Mouse (Mus musculus): ENCODE measurements around the gene Ptprb. TPM values are rescaled to one million over a fixed set of nuclear protein-coding genes. Genes with fewer than 3 reads are reported as not detected.

Gene Ptprb
- total RNA-seq (2022), result 10 to 100 TPM; 40.5 to 66.0 (median 57.0) TPM

GRCm38 (mm10) chr10:116275280-116275679 is at the start of gene Ptprb:
Gene Ptprb, plus strand, starts transcription at chr10:116275523.
- DNase-seq, result no peak

- DNase-seq, result no peak
Observed at GRCm38 (mm10) chr10:116235299-116235698, 40.0 kb upstream of the Ptprb start.

DNA sequence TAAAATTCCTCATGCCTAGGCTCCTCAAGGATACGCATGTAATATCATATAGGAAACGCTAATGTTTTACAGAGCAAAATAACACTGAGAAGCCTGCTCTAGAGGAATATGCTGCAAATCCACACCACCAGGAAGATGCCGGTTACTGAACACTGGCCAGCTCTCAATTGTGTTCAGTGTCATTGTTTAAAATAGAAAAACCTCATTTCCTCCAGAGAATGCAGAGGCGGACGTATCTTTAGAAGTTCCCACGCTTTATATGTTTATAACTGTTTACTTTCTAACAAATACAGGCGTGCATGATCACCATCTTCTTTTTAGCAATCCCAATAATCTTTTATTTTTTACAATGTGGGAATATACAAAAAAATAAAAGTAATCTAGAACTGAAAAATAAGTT is 33.1 kb upstream of the Ptprb start:
- DNase-seq, result no peak

DNA sequence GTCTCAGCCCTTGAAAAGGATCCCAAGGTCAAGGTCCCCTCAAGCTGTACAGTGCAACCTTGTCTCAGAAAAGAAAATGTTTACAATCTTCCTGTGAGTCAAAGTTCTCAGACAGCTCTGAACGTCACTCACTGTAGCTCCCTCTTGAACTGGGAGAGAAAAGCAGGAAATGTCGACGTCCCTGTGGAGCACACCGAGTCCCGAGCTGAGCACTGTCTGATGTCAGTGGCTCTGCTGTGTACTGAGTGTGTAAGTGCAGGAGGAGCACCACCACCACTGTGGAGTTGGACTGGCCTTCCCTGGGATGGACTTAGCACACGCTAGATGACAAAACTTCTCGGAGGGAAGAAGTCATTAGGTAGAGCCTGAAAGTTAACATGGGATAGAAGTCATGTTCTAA is 31.9 kb upstream of the Ptprb start:
- DNase-seq, result no peak

- DNase-seq, result no peak
Observed at GRCm38 (mm10) chr10:116245632-116246031, 29.7 kb upstream of the Ptprb start.

GRCm38 (mm10) chr10:116252668-116253067 is 22.7 kb upstream of the Ptprb start:
- DNase-seq, result no peak

GRCm38 (mm10) chr10:116253972-116254371 is 21.4 kb upstream of the Ptprb start:
- no peak for DNase-seq

- no peak for DNase-seq
Observed at GRCm38 (mm10) chr10:116259298-116259697, 16.0 kb upstream of the Ptprb start.

GRCm38 (mm10) chr10:116260658-116261433 is 14.5 kb upstream of the Ptprb start:
- peak; percentile 35 for DNase-seq

DNA sequence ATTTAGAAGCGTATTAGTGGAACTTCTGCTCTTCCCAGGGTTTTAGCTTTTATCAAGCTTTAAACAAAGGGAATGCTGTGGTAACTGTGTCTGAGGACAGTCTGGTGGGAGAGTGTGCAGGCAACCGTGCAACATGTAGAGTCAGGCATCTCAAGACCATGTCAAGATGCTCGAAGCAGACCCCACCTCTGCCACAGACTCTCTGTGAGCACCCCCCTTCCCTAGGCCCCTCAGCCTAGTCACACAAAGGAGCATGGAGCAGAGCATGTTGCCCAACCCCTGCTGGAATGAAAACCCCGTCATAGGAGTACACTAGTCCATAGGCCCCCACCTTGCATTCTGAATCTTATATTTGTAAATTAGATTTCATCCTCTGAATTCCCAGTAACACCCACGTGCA is 13.8 kb upstream of the Ptprb start:
- no peak for DNase-seq

GRCm38 (mm10) chr10:116264521-116264920 is 10.8 kb upstream of the Ptprb start:
- no peak for DNase-seq

DNA sequence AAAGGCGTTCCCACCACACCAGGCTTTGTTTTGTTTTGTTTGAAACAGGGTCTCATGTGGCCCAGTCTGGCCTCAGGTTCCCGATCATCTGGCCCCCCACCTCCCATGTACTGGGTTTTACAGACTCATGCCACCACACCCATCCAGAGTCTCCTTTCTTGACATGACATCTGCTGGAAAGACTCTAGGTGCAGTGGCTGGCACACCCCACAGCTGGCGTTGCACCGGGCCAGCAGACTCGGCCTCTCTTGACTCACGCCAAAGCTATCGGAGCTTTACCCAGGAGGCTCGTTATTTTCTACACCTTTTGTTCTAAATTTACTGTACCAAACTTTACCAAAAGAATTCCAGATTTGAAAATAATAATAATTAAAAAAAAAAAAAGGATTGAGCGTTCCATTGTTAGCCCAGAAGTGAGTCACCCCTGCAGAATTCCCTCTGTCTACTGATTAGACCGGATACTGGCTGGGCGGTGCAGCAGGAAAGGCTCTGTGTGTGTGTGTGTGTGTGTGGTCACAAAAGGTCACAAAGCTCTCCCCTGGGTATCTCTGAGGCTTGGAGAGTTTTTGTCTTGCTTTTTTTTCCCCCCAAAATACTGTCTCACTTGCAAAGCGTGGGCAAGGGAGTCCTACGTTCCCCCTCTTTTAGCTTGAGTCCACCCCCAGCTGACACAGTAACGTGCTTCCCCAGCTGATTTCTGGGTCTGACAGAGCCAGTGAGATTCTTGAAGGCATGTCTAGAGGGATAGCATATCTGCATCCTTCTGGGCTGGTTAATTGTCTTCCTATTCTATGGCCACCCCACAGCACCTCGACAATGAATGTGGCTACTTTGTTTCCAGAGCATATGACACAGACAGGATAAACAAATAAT is 8.5 kb upstream of the Ptprb start:
- DNase-seq, result peak; percentile 33

DNA sequence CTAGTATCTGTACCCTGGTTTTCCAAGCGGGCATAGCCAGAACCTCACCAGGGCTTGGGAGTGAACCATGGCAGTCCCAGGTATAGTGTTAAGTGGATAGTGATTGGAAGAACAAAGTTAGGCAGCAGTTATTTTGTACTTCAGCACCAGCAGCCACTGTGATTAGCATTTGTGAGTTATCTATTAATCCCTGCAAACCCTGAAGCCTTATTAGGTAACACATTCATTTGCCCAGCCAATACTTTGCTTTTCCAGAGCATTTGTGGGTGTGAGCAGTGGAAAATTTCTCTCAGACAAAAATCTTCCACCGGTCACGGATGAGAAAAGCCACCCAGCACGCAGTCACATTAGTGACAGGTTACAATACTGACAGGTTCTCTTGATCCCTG is 7.9 kb upstream of the Ptprb start:
- DNase-seq, result no peak

- DNase-seq, result no peak
Observed at GRCm38 (mm10) chr10:116268343-116268742, 7.0 kb upstream of the Ptprb start.

DNA sequence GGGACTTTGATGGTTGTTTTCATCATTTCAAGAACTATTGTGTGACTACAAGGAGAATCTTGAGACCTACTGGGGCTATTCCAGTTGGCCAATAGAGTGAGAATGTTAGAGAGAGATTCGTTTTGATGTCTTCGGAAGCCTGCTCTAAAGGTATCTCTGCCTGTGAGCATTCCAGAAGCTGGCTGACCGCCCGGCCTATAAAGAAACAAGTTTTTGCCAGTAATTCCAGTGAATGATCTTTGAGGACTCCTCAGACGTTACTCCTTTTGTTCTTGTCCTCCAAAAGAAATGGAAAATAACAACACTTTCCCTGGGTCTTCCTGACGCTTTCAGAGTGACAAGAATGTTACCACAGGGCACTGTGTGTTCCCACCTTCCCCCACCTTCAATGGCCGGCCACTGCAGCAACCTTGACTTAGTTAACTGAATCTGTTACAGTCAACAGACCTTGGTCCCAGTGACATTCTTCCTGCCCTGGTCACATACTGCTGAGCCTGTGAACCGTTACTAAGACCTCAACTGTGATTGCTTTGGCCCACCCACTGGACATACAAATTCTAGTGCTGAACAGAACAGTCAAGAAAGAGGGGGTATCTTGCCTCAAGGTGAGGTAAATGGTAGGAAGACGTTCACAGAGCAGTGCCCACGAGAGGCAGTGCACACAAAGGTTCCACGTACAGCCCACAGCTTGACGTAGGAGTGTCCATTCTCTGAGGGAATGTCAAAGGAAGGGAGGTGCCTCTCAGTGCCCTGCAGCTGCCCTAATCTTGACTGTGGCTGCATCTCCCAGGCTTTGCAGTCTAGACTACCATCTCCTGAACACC is 4.5 kb upstream of the Ptprb start:
- DNase-seq, result no peak

GRCm38 (mm10) chr10:116271470-116271915 is 3.8 kb upstream of the Ptprb start:
- no peak for DNase-seq

- no peak for DNase-seq
Observed at GRCm38 (mm10) chr10:116272156-116272555, 3.2 kb upstream of the Ptprb start.

GRCm38 (mm10) chr10:116286697-116287344 is 11.5 kb downstream of the Ptprb start:
- no peak for DNase-seq

DNA sequence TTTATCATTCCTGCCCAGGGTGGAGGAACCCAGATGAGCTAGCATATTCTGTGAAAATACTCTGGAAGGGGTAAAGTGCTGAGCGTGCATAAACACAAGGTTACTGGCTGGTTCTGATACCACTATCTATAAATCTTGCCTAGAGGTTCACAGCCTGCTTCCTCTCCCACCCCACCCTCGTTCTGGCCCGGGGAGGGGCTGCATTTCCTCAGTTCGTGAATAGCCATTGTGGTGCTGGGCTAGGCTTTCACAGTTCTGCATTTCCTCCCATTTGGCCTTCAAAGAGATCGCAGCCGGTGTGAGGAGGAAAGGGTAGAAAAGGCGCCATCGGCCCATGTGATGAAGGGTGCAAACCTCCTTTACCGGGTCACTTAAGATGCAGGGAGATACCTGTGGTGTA is 12.8 kb downstream of the Ptprb start:
- no peak for DNase-seq

DNA sequence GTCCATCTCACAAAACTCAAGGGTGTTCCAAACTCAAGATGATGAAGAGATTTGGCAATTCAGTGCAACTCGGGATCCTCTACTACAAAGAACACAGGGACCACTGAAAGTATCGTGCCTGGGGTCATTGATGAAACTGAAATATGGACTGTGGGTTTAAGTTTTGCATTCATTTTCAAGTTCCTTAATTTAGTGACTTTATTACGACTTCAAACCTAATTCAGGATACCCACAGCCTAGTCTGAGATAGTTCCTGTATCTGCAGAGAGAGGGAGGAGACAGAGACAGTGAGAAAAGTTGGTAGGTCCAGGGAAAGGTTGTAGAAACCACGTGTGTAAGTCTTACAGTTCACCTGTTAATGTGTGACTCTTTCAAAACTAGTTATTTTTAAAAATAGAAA is 15.2 kb downstream of the Ptprb start:
- DNase-seq, result no peak

DNA sequence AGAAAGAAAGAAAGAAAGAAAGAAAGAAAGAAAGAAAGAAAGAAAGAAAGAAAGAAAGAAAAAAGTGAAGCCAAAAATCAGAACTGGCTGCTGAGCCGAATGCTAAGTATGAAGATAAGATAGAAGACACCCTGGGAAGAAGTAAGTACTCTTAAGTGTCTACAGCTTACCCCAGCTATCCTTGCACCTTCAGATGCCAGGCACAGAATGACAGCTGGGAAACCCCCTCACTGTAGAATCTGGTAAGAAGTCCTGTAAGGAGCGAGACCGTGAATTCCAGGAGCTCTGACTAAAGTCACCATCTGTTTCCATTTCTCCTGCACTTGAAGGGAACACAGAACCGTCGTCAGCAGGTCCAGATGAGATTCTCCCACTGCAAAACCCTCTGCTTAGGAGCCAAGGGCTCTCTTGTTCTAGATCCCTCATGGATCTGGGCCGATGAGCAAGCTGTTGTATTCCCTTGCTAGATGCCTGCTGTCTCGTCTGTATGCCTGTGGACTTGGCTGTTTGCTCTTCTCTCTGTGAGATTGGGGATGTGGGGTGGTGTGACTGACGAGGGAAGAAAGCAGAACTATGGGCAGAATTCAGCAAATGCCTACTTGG is 15.9 kb downstream of the Ptprb start:
- DNase-seq, result no peak

GRCm38 (mm10) chr10:116296439-116296838 is 21.1 kb downstream of the Ptprb start:
- no peak for DNase-seq
